Mouse (Mus musculus) intestine, postnatal 0 days (tissue): ENCODE measurements around the gene Akr1b8. TPM values are rescaled to one million over a fixed set of nuclear protein-coding genes. Genes with fewer than 3 reads are reported as not detected.
A peak's percentile ranks its signal among the peaks of the same experiment; 100 is the strongest.

Experiments used
- ATAC-seq: fragments of 200-750 bp; cut with Nextera tagmentation; 2 replicates; pipeline ENCODE4 v1.8.0; 2017; ENCODE audit warnings: mild to moderate bottlenecking, moderate TSS enrichment, moderate library complexity
- H3K27ac ChIP-seq: fragments of 300-500 bp; sonication (generic); 2 replicates; pipeline ENCODE4 v1.5.1; 2014; ENCODE audit warnings: mild to moderate bottlenecking, low read depth, low read length, moderate library complexity
- H3K27me3 ChIP-seq: fragments of 300-500 bp; sonication (generic); replicated peaks from 2 replicates; pipeline ENCODE4 v1.6.1; 2014; ENCODE audit warnings: low read length, mixed read lengths; ENCODE audit not compliant: control insufficient read depth, insufficient read depth
- H3K36me3 ChIP-seq: fragments of 300-500 bp; sonication (generic); 2 replicates; pipeline ENCODE4 v1.6.1; 2014; ENCODE audit warnings: mild to moderate bottlenecking, moderate library complexity; ENCODE audit not compliant: control insufficient read depth, insufficient read depth
- H3K4me1 ChIP-seq: fragments of 300-500 bp; sonication (generic); replicated peaks from 2 replicates; pipeline ENCODE4 v1.6.1; 2014; ENCODE audit warnings: antibody characterized with exemption, low read length, mixed read lengths; ENCODE audit not compliant: control insufficient read depth, insufficient read depth
- H3K4me2 ChIP-seq: fragments of 300-500 bp; sonication (generic); replicated peaks from 2 replicates; pipeline ENCODE4 v1.6.1; 2014; ENCODE audit warnings: low read depth, mild to moderate bottlenecking, moderate library complexity
- H3K4me3 ChIP-seq: fragments of 300-500 bp; sonication (generic); 2 replicates; pipeline ENCODE4 v1.5.1; 2014; ENCODE audit warnings: low read depth, low read length
- H3K9ac ChIP-seq: fragments of 300-500 bp; sonication (generic); 2 replicates; pipeline ENCODE4 v1.6.1; 2014; ENCODE audit warnings: mild to moderate bottlenecking, low read depth, low read length
- H3K9me3 ChIP-seq: fragments of 300-500 bp; sonication (generic); 2 replicates; pipeline ENCODE4 v1.6.1; 2016; ENCODE audit warnings: mixed run types; ENCODE audit not compliant: control insufficient read depth
- CTCF ChIP-seq: sonication (generic); IDR thresholded peaks from 2 replicates; pipeline ENCODE4 v1.5.1; 2016; ENCODE audit warnings: low read depth, mild to moderate bottlenecking, control low read depth, antibody characterized with exemption, moderate library complexity
- WGBS: fragments of 180-500 bp; shearing (Covaris S2); extraction: QIAGEN DNeasy Blood & Tissue Kit; methylation state at CpG from one replicate; pipeline ENCODE4 v1.1.7; 2014; 5-methylcytosine and 5-hydroxymethylcytosine counted together
- polyA plus RNA-seq: library from polyadenylated mRNA; unstranded; fragments of >200 nt; fragmentation: Nextera tagmentation; extraction: Ambion mirVana; gene quantifications from 2 replicates; pipeline ENCODE4 v1.2.1, GENCODE M21; 2015

Akr1b8 gene
- 5.8 and 6.5 TPM in 2 replicates for polyA plus RNA-seq

DNA sequence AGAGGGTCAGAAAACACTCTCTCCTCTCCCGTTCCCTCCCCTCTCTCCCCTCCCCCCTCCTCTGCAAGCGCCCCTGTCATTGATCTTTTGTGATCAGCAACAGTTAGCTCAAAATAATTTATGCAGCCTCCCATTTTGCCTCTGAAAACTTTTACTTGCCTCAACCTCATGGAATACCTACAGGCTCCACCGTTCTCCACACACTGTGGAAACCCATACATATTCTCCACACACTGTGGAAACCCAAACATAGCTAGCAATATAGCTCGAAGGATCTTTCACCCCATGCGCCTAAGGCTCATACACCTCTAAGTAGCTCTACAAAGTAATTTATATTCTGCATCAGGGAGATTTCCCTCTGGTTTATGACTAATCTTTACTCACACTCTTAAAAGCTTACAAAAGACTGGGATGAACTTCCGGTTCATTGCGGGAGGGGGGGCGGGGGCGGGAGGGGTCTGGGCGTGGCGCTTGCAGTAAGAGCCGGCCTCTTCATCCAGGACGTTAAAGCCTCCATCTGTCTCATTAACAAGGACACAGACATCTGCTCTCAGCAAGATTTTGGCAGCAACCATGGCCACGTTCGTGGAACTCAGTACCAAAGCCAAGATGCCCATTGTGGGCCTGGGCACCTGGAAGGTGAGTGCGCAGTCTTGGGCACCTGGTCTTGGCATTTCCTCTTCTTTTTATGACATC, at the start of gene Akr1b8:
Gene Akr1b8, plus strand, starts transcription at position 462 of the 696 bp plus-strand sequence.
- WGBS: 20% methylated on average over 16 of the region's 16 CpGs
- no peak within 1 kb of the TSS for H3K4me3 ChIP-seq
- H3K27ac ChIP-seq: no peak within 1 kb of the TSS
- TF ChIP-seq CTCF: no peak
- no peaks in the 10 kb centered on the region for H3K36me3 ChIP-seq
- peak within 1 kb of the TSS; percentile 39 for H3K4me2 ChIP-seq
- H3K27me3 ChIP-seq: no peaks in the 10 kb centered on the region
- no peak within 1 kb of the TSS for H3K9ac ChIP-seq
- 0 out of 2 replicates have a peak, but pooled peaks have one; percentile 12 for ATAC-seq
- no peaks in the 10 kb centered on the region for H3K9me3 ChIP-seq
- H3K4me1 ChIP-seq: no peaks in the 10 kb centered on the region

DNA sequence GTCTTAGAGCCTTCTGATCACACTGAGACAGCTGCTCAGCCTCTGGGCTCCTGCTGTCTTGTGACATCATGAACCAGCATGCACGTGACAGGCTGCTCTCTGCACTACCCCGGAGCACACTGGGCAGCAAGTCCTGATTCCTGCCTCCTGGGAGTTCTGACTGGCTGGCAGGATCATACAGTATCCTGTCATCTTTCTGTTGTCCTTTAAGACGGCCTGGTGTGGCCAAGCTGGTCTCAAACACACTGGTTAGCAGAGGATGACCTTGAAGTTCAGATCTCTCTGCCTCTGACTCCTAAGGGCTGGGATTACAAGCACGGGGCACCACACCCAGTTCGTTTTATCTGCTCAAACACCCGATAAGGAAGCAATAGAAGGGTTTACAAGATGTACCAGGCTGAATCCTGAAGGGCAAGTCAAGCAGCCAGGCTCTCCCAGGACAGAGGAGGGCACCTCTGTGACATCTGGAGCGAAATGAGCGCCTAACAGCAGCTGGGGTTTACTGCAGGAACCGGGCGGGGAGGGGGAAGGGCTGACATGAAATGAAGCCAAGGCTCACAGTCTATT, 49.2 kb upstream of the Akr1b8 start:
- Histone ChIP-seq H3K4me3 (no peak overlapping the region), H3K9ac (no peak overlapping the region), H3K9me3 (no peaks in the 10 kb centered on the region), H3K36me3 (peaks cover 28% of the 10 kb centered on the region), H3K27me3 (no peaks in the 10 kb centered on the region), H3K4me1 (no peaks in the 10 kb centered on the region), H3K4me2 (no peak overlapping the region; the same call in 1 of the 2 replicates), H3K27ac (peak overlapping the region; percentile 21; the same call in 1 of the 2 replicates)
- ATAC-seq: peak; percentile 90
- TF ChIP-seq CTCF: no peak
- WGBS: 28% methylated on average over 10 of the region's 10 CpGs

DNA sequence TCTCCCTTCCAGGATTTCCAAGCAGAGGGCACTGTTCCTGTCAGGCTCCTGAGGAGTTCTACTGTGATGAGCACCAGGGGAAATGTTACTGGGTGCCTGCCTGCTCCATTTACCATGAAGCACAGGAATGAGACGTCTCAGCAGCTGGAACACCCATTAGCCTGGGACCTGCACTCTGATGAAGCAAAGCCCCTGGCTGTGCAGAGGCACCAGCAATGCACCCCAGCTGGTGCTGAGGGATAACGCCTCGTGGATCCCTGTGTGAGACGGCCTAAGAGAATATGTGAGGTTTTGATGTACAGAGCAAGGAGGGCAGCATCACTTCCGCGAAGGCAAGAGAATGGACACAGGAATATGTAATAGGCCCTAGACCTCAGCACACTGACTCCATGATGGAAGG, 47.1 kb upstream of the Akr1b8 start:
- no peak for TF ChIP-seq CTCF
- Histone ChIP-seq H3K4me2 (no peak overlapping the region), H3K9ac (no peak overlapping the region), H3K9me3 (no peaks in the 10 kb centered on the region), H3K4me1 (no peaks in the 10 kb centered on the region), H3K27ac (no peak overlapping the region), H3K27me3 (no peaks in the 10 kb centered on the region), H3K36me3 (peaks cover 36% of the 10 kb centered on the region), H3K4me3 (no peak overlapping the region)
- WGBS: 91% methylated on average over 6 of the region's 6 CpGs
- no peak for ATAC-seq

DNA sequence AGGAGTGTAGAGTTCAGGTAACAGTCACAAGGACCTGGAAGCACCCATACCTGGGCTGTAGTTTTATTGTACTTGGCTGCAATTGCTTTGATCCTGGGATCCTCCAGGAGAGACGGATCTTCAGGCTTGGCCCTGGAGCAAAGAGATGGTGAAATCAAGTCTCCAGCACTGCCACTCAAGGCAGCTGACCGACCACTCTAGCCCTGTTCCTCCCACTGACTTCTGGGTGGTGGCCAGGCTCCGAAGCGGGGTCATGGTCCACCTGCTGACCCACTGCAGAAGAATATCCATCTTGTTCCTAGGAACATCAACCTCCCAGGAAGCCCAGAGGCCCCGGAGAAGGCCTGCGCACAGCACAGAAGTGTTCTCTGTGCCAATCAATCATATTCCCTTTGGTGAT, 44.4 kb upstream of the Akr1b8 start:
- H3K36me3 ChIP-seq: peaks cover 41% of the 10 kb centered on the region
- TF ChIP-seq CTCF: no peak
- H3K27me3 ChIP-seq: no peaks in the 10 kb centered on the region
- 93% methylated on average over 6 of the region's 6 CpGs for WGBS
- H3K4me3 ChIP-seq: no peak overlapping the region
- H3K9me3 ChIP-seq: no peaks in the 10 kb centered on the region
- no peak overlapping the region for H3K9ac ChIP-seq
- no peak overlapping the region for H3K27ac ChIP-seq
- H3K4me1 ChIP-seq: no peaks in the 10 kb centered on the region
- no peak for ATAC-seq
- H3K4me2 ChIP-seq: no peak overlapping the region

DNA sequence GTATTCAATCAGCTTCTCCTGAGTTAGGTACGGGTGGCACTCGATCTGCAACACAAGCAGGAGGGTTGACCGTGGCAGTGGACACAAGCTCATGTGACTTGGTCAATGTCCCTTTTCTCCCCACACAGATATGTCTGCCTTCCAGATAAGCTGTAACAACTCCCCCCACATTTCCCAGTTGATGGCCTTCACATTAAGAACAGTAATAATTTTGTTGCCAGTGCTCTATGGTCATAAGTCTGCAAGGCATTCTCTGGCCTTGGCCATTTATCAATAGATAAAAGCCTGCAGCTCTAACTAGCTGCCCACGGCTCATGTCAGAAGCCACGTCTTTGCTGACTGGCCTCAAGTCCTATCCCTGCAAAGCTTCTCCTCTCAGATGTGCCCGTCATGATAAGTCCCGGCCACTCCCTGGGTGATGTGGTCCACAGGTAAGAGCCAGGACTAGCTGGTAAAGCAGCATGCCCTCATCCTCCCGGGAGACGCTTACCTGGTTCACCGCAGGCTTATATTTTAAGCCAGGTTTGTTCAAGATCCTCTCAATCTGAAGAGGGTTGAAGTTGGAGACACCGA, 43.8 kb upstream of the Akr1b8 start:
- Histone ChIP-seq H3K9ac (no peak overlapping the region), H3K27ac (no peak overlapping the region), H3K27me3 (no peaks in the 10 kb centered on the region), H3K4me2 (no peak overlapping the region), H3K4me3 (no peak overlapping the region), H3K9me3 (no peaks in the 10 kb centered on the region), H3K36me3 (peaks cover 41% of the 10 kb centered on the region), H3K4me1 (no peaks in the 10 kb centered on the region)
- WGBS: 92% methylated on average over 11 of the region's 11 CpGs
- TF ChIP-seq CTCF: no peak
- ATAC-seq: no peak

DNA sequence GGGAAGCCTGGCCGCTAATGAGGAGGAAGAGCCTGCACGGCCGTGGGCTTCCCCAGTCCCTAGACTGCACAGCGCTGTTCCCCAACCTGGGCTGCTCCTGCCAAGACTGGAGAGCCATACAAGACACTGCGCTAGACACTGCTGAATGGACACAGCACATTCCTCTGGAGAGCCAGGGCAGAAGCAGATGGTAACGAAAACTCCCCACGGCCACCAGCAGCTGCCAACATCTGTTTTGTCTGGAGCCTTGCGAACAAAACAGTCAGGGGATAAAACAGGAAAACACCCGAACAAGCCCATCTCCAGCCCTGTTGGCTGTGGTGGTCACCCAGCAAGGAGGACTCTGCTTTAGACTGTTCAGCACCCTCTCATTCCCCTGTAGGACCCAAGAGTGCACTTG, 40.5 kb upstream of the Akr1b8 start:
- H3K9me3 ChIP-seq: no peaks in the 10 kb centered on the region
- no peak overlapping the region for H3K27ac ChIP-seq
- H3K4me2 ChIP-seq: no peak overlapping the region
- peaks cover 26% of the 10 kb centered on the region for H3K36me3 ChIP-seq
- no peaks in the 10 kb centered on the region for H3K27me3 ChIP-seq
- no peak for TF ChIP-seq CTCF
- no peak overlapping the region for H3K4me3 ChIP-seq
- no peak for ATAC-seq
- 0 out of 2 replicates have a peak, but pooled peaks cover 3% of the 10 kb centered on the region for H3K4me1 ChIP-seq
- H3K9ac ChIP-seq: no peak overlapping the region
- 74% methylated on average over 9 of the region's 9 CpGs for WGBS
